Mouse (Mus musculus): Measurements from ENCODE around the gene Traf7. TPM values are rescaled to one million over a fixed set of nuclear protein-coding genes. Genes with fewer than 3 reads are reported as not detected.
A peak's percentile ranks its signal among the peaks of the same experiment; 100 is the strongest.

The Traf7 gene
- polyA plus RNA-seq, 1 experiment from 2014 or later: 39.7 TPM

- Histone ChIP-seq H3K4me1 (replicated peaks; ENCODE audit: control insufficient read depth, insufficient read depth, low read length) (peaks cover 8% of the 10 kb centered on the region), H3K4me3 (ENCODE audit: low read depth, low read length) (no peak overlapping the region), H3K27me3 (replicated peaks; ENCODE audit: control insufficient read depth, insufficient read depth, low read length) (no peaks in the 10 kb centered on the region), H3K36me3 (ENCODE audit: control insufficient read depth, insufficient read depth) (peaks cover 40% of the 10 kb centered on the region), H3K4me2 (replicated peaks; ENCODE audit: low read depth) (no peak overlapping the region), H3K27ac (ENCODE audit: low read depth, low read length) (peak overlapping the region; percentile 86; the same call in 1 of the 2 replicates), H3K9ac (ENCODE audit: low read depth, low read length) (no peak overlapping the region), H3K9me3 (ENCODE audit: control insufficient read depth) (no peaks in the 10 kb centered on the region)
- TF ChIP-seq CTCF (IDR thresholded peaks at IDR 0.05; ENCODE audit: low read depth): no peak
- 79% methylated on average over 5 of the region's 5 CpGs for WGBS
- no peak for ATAC-seq
These were observed 53.2 kb downstream of the Traf7 start for GRCm38 (mm10) chr17:24474557-24474956.

DNA sequence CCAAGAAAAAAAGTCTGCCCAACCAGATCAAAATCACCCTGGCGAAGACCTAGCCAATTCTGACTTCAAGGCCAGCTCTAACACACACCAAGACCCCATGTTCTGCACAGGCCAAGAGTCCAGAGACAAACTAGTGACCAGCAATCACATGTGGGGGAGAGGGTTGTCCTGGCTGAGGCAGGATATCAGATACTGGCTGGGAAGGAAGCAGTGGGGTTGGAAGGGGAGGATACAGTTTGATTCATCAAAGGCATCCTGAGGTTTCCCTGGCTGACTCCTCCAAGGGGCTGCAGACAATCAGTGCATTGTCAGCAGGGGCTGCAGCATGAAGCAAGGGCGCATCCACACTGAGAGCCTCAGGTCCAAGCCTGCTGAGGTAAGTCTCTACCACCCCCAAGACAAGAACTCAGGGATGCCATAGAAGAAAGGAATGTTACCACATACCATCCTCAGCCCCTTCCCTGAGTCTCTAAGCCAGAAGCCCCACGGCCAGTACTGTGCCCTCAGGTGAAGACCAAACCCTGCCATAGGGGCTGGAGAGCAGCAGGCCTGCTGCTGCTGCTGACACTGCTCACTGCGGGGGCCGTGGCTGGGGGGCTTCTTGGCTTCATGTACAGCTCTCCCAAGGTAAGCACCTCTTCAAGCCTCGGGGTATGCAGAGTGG, 54.0 kb downstream of the Traf7 start, which contains the start of gene Bricd5:
TSS of gene Bricd5 (plus strand) at position 273 of the 664 bp plus-strand sequence.
- peak within 1 kb of the TSS; percentile 37 for H3K9ac ChIP-seq (ENCODE audit: low read depth, low read length)
- 69% methylated on average over 6 of the region's 6 CpGs for WGBS
- peaks cover 8% of the 10 kb centered on the region for H3K4me1 ChIP-seq (replicated peaks; ENCODE audit: control insufficient read depth, insufficient read depth, low read length)
- peak within 1 kb of the TSS; percentile 99 for H3K4me2 ChIP-seq (replicated peaks; ENCODE audit: low read depth)
- no peak for TF ChIP-seq CTCF (IDR thresholded peaks at IDR 0.05; ENCODE audit: low read depth)
- peaks cover 40% of the 10 kb centered on the region for H3K36me3 ChIP-seq (ENCODE audit: control insufficient read depth, insufficient read depth)
- no peaks in the 10 kb centered on the region for H3K27me3 ChIP-seq (replicated peaks; ENCODE audit: control insufficient read depth, insufficient read depth, low read length)
- H3K4me3 ChIP-seq (ENCODE audit: low read depth, low read length): no peak within 1 kb of the TSS
- H3K27ac ChIP-seq (ENCODE audit: low read depth, low read length): peak within 1 kb of the TSS; percentile 86
- no peaks in the 10 kb centered on the region for H3K9me3 ChIP-seq (ENCODE audit: control insufficient read depth)
- no peak for ATAC-seq

DNA sequence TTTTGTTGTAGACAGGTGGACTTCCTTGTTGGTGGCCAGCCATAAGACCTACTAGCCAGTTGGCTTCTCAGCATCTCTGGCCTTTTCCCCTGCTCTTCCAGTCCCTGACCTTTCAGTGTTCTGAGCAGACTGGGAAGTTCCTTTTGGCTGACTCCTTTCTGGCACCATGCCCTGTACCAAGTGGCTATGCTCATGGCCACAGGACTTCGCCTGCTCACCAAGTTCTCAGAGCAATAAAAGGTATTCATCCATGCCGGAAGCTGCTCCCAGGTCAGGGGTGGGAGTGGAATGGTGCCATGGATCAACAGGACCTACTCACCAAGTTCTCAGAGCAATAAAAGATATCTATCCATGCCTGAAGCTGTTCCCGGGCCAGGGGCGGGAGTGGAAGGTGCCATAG, 55.2 kb downstream of the Traf7 start:
- no peak overlapping the region for H3K4me3 ChIP-seq (ENCODE audit: low read depth, low read length)
- no peaks in the 10 kb centered on the region for H3K9me3 ChIP-seq (ENCODE audit: control insufficient read depth)
- ATAC-seq: peak; percentile 53
- no peaks in the 10 kb centered on the region for H3K27me3 ChIP-seq (replicated peaks; ENCODE audit: control insufficient read depth, insufficient read depth, low read length)
- peak overlapping the region; percentile 37 for H3K9ac ChIP-seq (ENCODE audit: low read depth, low read length)
- H3K27ac ChIP-seq (ENCODE audit: low read depth, low read length): peak overlapping the region; percentile 86
- peaks cover 37% of the 10 kb centered on the region for H3K36me3 ChIP-seq (ENCODE audit: control insufficient read depth, insufficient read depth)
- H3K4me1 ChIP-seq (replicated peaks; ENCODE audit: control insufficient read depth, insufficient read depth, low read length): peaks cover under 1% of the 10 kb centered on the region; the same call in 1 of the 2 replicates
- 33% methylated on average over 4 of the region's 4 CpGs for WGBS
- TF ChIP-seq CTCF (IDR thresholded peaks at IDR 0.05; ENCODE audit: low read depth): no peak
- peak overlapping the region; percentile 99 for H3K4me2 ChIP-seq (replicated peaks; ENCODE audit: low read depth)

DNA sequence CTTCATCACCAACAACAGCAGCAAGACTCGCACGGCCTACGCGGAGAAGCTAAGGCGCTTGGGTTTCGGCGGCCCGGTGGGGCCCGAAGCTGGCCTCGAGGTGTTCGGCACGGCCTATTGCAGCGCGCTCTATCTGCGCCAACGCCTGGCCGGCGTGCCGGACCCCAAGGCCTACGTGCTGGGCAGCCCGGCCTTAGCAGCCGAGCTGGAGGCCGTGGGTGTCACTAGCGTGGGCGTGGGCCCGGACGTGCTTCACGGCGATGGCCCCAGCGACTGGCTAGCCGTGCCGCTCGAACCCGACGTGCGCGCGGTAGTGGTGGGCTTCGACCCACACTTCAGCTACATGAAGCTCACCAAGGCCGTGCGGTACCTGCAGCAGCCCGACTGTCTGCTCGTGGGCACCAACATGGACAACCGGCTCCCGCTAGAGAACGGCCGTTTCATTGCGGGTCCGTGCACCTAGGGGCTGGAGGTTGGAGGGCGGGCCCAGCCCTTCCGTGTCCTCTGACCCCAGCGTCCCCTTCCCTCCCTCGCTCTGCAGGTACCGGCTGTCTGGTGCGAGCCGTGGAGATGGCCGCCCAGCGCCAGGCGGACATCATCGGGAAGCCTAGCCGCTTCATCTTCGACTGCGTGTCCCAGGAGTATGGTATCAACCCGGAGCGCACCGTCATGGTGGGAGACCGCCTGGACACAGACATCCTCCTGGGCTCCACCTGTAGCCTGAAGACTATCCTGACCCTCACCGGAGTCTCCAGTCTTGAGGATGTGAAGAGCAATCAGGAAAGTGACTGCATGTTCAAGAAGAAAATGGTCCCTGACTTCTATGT, 56.8 kb downstream of the Traf7 start:
- Histone ChIP-seq H3K9ac (ENCODE audit: low read depth, low read length) (peak overlapping the region; percentile 93), H3K4me1 (replicated peaks; ENCODE audit: control insufficient read depth, insufficient read depth, low read length) (no peaks in the 10 kb centered on the region), H3K9me3 (ENCODE audit: control insufficient read depth) (no peaks in the 10 kb centered on the region), H3K4me2 (replicated peaks; ENCODE audit: low read depth) (peak overlapping the region; percentile 99), H3K27me3 (replicated peaks; ENCODE audit: control insufficient read depth, insufficient read depth, low read length) (no peaks in the 10 kb centered on the region), H3K36me3 (ENCODE audit: control insufficient read depth, insufficient read depth) (peaks cover 21% of the 10 kb centered on the region), H3K4me3 (ENCODE audit: low read depth, low read length) (peak overlapping the region; percentile 80), H3K27ac (ENCODE audit: low read depth, low read length) (peak overlapping the region; percentile 94)
- WGBS: under 1% methylated on average over 68 of the region's 68 CpGs
- 0 out of 2 replicates have a peak, but pooled peaks have one; percentile 1 for ATAC-seq
- TF ChIP-seq CTCF (IDR thresholded peaks at IDR 0.05; ENCODE audit: low read depth): no peak

- ATAC-seq: peak; percentile 94
- Histone ChIP-seq H3K4me1 (replicated peaks; ENCODE audit: control insufficient read depth, insufficient read depth, low read length) (no peaks in the 10 kb centered on the region), H3K9me3 (ENCODE audit: control insufficient read depth) (no peaks in the 10 kb centered on the region), H3K4me2 (replicated peaks; ENCODE audit: low read depth) (peak within 1 kb of the TSS; percentile 99), H3K27me3 (replicated peaks; ENCODE audit: control insufficient read depth, insufficient read depth, low read length) (no peaks in the 10 kb centered on the region), H3K9ac (ENCODE audit: low read depth, low read length) (peak within 1 kb of the TSS; percentile 93), H3K36me3 (ENCODE audit: control insufficient read depth, insufficient read depth) (peaks cover 12% of the 10 kb centered on the region), H3K4me3 (ENCODE audit: low read depth, low read length) (peak within 1 kb of the TSS; percentile 80), H3K27ac (ENCODE audit: low read depth, low read length) (peak within 1 kb of the TSS; percentile 94)
- under 1% methylated on average over 71 of the region's 75 CpGs for WGBS
- TF ChIP-seq CTCF (IDR thresholded peaks at IDR 0.05; ENCODE audit: low read depth): no peak
These were observed 57.7 kb downstream of the Traf7 start, which contains the start of the genes E4f1 and Pgp for GRCm38 (mm10) chr17:24469910-24470602. Gene E4f1, minus strand, starts transcription at chr17:24470313. Gene Pgp, plus strand, starts transcription at chr17:24470392.

Data from intestine, postnatal 0 days (tissue).